Mouse (Mus musculus): Measurements from ENCODE around the gene Dhx37. TPM values are rescaled to one million over a fixed set of nuclear protein-coding genes. Genes with fewer than 3 reads are reported as not detected.
A peak's percentile ranks its signal among the peaks of the same experiment; 100 is the strongest.

Gene Dhx37
- polyA plus RNA-seq, 1 experiment from 2014 or later, result 14.7 TPM

DNA sequence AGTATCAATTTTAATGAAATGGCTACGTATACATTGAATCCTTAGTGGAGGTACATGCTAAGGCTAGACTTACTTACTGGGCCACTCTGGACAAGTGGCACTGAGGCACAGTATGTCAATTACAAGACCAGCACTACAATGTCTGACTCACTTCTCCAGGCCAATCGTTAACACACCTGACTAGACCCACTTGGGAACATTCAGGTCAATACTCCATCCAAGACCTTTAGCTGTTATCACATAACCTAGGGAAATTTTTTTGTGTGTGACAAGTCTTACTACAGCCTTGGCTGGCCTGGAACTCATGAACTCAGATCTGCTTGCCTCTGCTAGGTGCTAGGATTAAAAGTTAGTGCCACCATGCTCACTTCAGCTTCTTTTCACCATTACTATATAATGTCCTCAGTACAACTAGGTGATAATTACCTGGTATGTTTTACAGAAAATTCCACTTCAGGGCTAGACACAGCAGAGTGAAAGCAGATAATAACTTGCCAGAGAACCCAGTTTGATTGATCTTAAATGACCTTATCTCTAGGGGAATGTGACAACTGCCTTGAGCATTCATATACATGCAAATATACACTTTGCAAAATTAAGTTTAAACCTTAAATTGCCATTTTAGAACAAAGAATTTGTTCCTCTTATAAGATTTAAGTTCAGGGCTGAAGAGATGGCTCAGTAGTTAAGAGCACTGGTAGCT lies 49.3 kb downstream of the Dhx37 start:
- WGBS, result 88% methylated on average over 2 of the region's 2 CpGs
- H3K27ac ChIP-seq, result no peak overlapping the region
- H3K4me1 ChIP-seq, result peaks cover 22% of the 10 kb centered on the region
- peaks cover 18% of the 10 kb centered on the region for H3K36me3 ChIP-seq
- H3K27me3 ChIP-seq, result no peaks in the 10 kb centered on the region
- H3K9ac ChIP-seq, result no peak overlapping the region
- ATAC-seq (ENCODE audit: insufficient number of reproducible peaks, insufficient read depth, low FRiP score, low TSS enrichment, low read depth), result no peak
- no peak overlapping the region for H3K4me3 ChIP-seq
- H3K4me2 ChIP-seq, result no peak overlapping the region
- H3K9me3 ChIP-seq, result no peaks in the 10 kb centered on the region

DNA sequence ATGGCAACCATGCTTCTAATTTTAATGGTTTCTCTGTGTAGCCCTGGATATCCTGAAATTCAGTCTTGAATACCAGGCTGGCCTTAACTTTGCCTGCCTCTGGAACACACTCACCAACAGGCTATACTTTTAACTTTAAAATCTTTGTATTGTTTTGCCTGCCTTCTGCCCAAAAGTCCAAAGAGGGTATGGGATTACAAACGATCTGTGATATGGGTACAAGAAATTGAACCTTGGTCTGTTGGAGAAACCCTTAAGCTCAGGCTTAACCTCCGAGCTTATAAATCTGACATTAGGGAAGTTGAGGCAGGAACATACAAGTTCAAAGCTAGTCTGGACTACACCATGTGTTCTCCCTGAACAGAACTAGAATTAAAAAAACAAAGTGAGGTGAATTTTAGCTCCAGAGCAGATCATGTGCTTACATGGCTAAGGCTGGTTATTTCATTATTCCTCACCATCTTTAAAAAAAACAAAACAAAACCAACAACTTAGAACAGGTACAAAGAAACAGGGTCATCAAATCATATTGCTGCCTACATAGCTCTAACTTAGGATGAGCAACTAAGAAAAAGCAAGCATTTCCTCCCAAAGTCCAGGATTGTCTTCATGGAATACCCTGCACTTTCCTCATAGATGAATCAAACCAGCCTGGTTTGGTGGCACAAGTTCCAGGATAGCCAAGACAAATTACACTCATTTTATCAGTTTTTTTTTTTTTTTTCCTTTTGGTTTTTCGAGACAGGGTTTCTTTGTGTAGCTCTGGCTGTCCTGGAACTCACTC lies 50.1 kb downstream of the Dhx37 start:
- Histone ChIP-seq H3K27me3 (no peaks in the 10 kb centered on the region), H3K9me3 (no peaks in the 10 kb centered on the region), H3K9ac (no peak overlapping the region), H3K36me3 (peaks cover 18% of the 10 kb centered on the region), H3K4me3 (no peak overlapping the region), H3K27ac (no peak overlapping the region), H3K4me2 (no peak overlapping the region), H3K4me1 (peaks cover 22% of the 10 kb centered on the region)
- ATAC-seq (ENCODE audit: insufficient number of reproducible peaks, insufficient read depth, low FRiP score, low TSS enrichment, low read depth), result no peak
- 73% methylated on average over 3 of the region's 3 CpGs for WGBS

DNA sequence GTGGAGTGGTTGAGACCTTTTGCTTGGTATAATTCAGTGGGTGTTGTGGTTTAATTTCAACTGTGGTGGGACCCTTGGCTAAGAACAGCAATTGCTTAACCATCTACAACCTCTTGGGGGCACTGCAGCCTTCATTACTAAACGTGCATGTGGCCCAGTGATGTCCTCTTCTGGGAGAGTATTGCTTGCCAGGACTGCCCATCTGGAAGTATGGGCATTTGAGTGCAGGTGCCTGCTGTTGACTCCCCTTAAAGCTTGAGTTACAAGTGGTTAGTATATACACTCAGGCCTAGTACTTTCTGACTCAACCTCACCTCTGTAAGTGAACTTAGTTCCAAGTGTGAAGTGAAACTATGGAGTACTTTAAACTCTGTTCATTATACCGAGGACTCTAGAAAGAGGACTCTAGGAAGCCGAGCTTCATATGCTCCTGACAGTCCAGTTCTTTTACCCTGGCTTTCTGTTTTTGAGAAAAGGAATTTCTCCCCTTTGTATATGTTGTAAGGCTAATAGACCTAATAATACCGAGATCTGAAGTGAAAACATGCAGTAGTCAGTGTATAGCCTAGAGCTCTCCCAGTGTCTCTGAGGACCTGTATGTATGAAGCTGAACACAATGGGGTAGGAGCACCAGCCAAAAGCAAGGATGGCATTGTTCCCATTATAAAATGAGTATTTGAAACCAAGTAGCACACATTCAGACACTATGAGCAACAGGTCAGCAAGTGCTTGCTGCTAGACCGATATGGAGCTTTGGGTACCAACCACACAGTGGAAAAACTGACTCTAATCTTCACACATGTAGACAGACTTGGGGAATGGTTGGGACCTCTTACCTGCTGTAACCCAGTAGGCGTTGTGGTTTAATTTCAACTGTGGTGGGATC lies 51.0 kb downstream of the Dhx37 start:
- no peak overlapping the region for H3K9ac ChIP-seq
- peaks cover 14% of the 10 kb centered on the region for H3K4me1 ChIP-seq
- no peaks in the 10 kb centered on the region for H3K9me3 ChIP-seq
- no peaks in the 10 kb centered on the region for H3K27me3 ChIP-seq
- no peak overlapping the region for H3K27ac ChIP-seq
- H3K4me2 ChIP-seq, result no peak overlapping the region
- H3K4me3 ChIP-seq, result no peak overlapping the region
- 0 out of 2 replicates have a peak, but pooled peaks have one; percentile 5 for ATAC-seq (ENCODE audit: insufficient number of reproducible peaks, insufficient read depth, low FRiP score, low TSS enrichment, low read depth)
- 49% methylated on average over 6 of the region's 6 CpGs for WGBS
- peaks cover 18% of the 10 kb centered on the region for H3K36me3 ChIP-seq

DNA sequence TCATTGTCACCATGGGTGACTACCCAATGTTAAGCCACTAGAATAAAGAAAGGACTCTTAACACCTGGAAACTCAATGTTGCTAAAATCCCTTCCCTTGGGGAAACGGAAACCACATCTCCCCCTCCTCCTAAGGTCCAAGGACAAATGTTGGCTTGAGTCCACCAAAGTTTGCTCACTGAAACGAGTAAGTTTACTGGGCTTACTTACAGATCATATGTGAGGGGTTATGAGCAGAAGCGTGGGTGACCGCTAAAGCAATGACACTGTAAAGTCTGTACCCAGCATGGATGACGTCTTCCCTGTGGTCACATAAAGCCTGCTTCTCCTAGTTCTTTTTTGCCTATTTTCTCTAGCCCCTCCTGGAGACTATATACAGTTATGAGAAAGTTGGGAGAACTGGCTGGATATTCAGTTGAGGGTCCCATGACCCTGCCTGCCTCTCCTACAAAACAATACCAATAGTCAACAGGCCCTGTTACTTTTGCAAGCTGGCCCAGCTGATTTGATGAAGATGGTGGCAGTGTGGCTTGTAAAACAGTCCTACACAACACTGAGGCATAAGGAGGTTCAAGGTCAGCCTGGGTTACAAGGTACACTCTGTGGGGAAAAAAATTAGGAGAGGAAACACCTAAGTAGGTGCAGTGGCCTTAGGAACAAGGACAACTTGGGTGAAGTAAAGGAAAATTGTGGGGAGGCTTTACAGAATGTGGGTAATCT lies 51.8 kb downstream of the Dhx37 start:
- Histone ChIP-seq H3K27me3 (no peaks in the 10 kb centered on the region), H3K9me3 (no peaks in the 10 kb centered on the region), H3K27ac (no peak overlapping the region), H3K4me3 (no peak overlapping the region), H3K4me1 (peaks cover 14% of the 10 kb centered on the region), H3K9ac (no peak overlapping the region), H3K4me2 (no peak overlapping the region), H3K36me3 (peaks cover 18% of the 10 kb centered on the region)
- WGBS, result 79% methylated on average over 5 of the region's 5 CpGs
- no peak for ATAC-seq (ENCODE audit: insufficient number of reproducible peaks, insufficient read depth, low FRiP score, low TSS enrichment, low read depth)

DNA sequence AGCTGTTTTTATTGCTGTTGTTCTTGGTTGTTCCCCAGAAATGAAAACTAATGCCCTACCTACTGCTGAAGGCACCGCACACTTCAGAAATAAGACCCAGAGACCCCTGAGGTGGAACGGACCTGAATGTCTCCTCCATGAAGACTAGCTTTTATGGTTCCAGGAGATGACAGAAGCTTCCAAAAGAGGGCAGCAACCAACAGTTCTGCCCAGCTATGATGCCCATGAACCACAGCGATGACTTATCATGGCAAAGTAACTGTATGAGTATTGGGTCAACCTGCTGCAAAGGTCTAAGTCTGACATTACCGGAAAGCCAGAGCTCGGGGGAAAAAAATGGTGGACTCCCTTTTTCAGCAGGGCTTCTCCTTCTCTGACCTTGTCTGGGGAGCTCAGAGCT lies 55.0 kb downstream of the Dhx37 start:
- no peak for ATAC-seq (ENCODE audit: insufficient number of reproducible peaks, insufficient read depth, low FRiP score, low TSS enrichment, low read depth)
- Histone ChIP-seq H3K9me3 (no peaks in the 10 kb centered on the region), H3K4me3 (no peak overlapping the region), H3K27ac (no peak overlapping the region), H3K9ac (no peak overlapping the region), H3K36me3 (no peaks in the 10 kb centered on the region), H3K4me1 (no peaks in the 10 kb centered on the region), H3K4me2 (no peak overlapping the region), H3K27me3 (no peaks in the 10 kb centered on the region)
- 87% methylated on average over 5 of the region's 5 CpGs for WGBS

DNA sequence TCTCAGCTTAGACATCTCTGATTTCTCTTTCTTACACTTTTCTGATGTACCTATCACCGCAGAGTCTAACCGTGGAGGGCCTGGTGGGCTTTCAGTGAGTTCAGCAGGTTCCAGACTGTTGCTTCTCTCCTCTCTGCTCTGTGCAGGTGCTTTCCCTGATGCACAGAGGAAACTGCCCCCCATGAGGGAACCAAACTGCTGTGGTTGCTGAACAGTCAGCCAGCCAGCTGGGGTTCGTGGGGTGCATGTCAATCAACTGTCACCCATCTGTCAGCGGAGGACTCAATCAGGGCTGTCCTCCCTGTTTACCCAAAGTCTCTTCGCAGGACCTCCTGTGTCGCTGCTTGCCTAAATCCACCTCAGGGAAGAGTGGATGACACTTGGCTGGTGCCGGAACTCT lies 56.7 kb downstream of the Dhx37 start:
- 62% methylated on average over 7 of the region's 7 CpGs for WGBS

DNA sequence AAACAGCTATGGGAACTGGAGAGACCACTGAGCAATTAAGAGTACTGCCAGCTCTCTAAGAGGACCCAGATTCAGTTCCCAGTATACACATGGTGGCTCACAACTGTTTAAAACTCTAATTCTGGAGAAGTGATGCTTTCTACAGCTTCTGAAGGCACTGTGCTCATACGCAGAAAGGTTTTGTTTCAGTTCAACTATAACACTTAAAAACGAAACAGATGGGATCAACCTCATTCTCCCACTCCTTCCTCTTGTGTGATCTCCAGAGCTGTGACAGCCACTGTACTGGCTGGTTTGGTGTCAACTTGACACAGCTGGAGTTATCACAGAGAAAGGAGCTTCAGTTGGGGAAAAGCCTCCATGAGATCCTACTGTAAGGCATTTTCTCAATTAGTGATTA lies 58.0 kb downstream of the Dhx37 start:
- no peak for ATAC-seq (ENCODE audit: insufficient number of reproducible peaks, insufficient read depth, low FRiP score, low TSS enrichment, low read depth)
- H3K4me3 ChIP-seq, result no peak overlapping the region
- H3K4me2 ChIP-seq, result no peak overlapping the region
- H3K36me3 ChIP-seq, result no peaks in the 10 kb centered on the region
- no peaks in the 10 kb centered on the region for H3K9me3 ChIP-seq
- no peaks in the 10 kb centered on the region for H3K4me1 ChIP-seq
- no peaks in the 10 kb centered on the region for H3K27me3 ChIP-seq
- no peak overlapping the region for H3K27ac ChIP-seq
- H3K9ac ChIP-seq, result no peak overlapping the region
- WGBS, result 73% methylated on average over 2 of the region's 2 CpGs

More for the DNA sequence above, 56.7 kb downstream of the Dhx37 start:
- Histone ChIP-seq H3K27me3 (no peaks in the 10 kb centered on the region), H3K4me3 (no peak overlapping the region), H3K27ac (no peak overlapping the region), H3K4me2 (no peak overlapping the region), H3K9me3 (no peaks in the 10 kb centered on the region), H3K4me1 (no peaks in the 10 kb centered on the region), H3K9ac (no peak overlapping the region), H3K36me3 (no peaks in the 10 kb centered on the region)
- ATAC-seq (ENCODE audit: insufficient number of reproducible peaks, insufficient read depth, low FRiP score, low TSS enrichment, low read depth), result no peak

DNA sequence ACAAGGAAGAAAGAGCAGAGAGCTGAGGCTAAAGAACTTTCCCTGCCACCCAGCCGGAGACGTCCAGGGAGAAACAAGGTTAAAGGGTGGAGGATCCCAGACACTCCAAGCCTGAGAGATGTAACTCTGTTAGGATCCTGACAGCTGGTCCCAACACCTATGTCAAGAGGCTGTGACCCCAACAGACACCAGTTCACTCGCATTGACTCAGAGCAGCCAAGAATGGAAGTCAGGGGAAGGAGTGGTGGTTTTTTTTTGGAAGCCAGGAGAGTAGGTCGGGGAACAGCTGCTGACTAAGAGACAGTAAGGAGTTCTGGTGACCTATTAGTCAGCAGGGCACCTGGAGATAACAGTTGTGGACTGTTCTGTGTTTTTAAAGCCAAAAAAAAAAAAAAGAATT lies 61.9 kb downstream of the Dhx37 start:
- no peaks in the 10 kb centered on the region for H3K27me3 ChIP-seq
- H3K9ac ChIP-seq, result no peak overlapping the region
- H3K9me3 ChIP-seq, result no peaks in the 10 kb centered on the region
- H3K4me3 ChIP-seq, result no peak overlapping the region
- no peaks in the 10 kb centered on the region for H3K36me3 ChIP-seq
- WGBS, result 81% methylated on average over 4 of the region's 4 CpGs
- no peak overlapping the region for H3K27ac ChIP-seq
- H3K4me2 ChIP-seq, result no peak overlapping the region
- H3K4me1 ChIP-seq, result no peaks in the 10 kb centered on the region
- no peak for ATAC-seq (ENCODE audit: insufficient number of reproducible peaks, insufficient read depth, low FRiP score, low TSS enrichment, low read depth)

DNA sequence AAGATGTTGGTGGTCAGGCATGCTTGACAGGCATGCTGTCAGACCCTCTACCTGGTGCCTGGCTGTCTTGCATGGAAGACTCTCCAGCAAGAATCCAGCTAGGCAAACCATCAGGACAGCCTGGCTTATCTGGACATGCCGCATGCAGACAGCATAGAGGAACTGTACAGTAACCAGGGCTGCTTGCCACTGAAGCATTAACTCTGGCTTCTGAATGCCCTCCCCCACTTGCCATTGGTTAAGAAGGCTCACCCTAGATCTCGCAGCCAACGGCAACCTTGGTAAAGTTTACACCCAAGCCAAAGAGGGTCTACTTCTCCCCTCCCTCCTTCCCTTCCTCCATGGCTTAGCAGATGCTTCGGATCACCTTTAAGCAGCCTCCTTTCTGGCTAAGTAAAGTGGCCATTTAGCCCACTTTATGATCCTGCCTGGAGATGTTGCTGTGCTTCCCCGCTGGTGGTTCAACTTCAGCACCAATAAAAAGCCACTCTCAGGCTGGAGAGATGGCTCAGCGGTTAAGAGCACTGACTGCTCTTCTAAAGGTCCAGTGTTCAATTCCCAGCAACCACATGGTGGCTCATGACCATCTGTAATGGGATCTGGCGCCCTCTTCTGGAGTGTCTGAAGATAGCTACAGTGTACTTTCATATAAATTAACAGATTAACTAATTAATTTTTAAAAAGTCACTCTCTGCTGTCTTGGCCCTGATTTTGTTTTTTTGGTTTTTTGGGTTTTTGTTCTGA lies 62.8 kb downstream of the Dhx37 start:
- no peak overlapping the region for H3K27ac ChIP-seq
- no peaks in the 10 kb centered on the region for H3K4me1 ChIP-seq
- H3K27me3 ChIP-seq, result no peaks in the 10 kb centered on the region
- no peak overlapping the region for H3K9ac ChIP-seq
- H3K4me2 ChIP-seq, result no peak overlapping the region
- ATAC-seq (ENCODE audit: insufficient number of reproducible peaks, insufficient read depth, low FRiP score, low TSS enrichment, low read depth), result no peak
- WGBS, result 69% methylated on average over 7 of the region's 7 CpGs
- H3K36me3 ChIP-seq, result no peaks in the 10 kb centered on the region
- H3K9me3 ChIP-seq, result no peaks in the 10 kb centered on the region
- no peak overlapping the region for H3K4me3 ChIP-seq

DNA sequence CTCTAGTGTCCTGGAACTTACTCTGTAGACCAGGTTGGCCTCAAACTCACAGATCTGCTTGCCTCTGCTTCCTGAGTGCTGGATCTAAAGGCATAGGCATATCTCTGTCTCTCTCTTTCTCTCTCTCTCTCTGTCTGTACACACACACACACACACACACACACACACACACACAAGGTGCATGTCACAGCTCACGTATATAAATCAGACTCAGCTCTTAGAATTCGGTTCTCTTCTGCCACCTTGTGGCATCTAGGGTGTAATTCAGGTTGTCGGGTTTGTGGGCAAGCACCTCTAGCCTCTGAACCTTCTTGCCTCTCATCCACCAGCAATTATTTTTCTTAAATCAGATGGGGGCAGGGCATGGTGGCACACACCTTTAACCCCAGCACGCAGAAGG lies 65.4 kb downstream of the Dhx37 start:
- no peak overlapping the region for H3K4me2 ChIP-seq
- H3K9me3 ChIP-seq, result no peaks in the 10 kb centered on the region
- no peaks in the 10 kb centered on the region for H3K4me1 ChIP-seq
- H3K36me3 ChIP-seq, result no peaks in the 10 kb centered on the region
- no peaks in the 10 kb centered on the region for H3K27me3 ChIP-seq
- ATAC-seq (ENCODE audit: insufficient number of reproducible peaks, insufficient read depth, low FRiP score, low TSS enrichment, low read depth), result no peak
- no peak overlapping the region for H3K4me3 ChIP-seq
- H3K27ac ChIP-seq, result no peak overlapping the region
- WGBS, result 0% methylated on average over 4 of the region's 4 CpGs
- H3K9ac ChIP-seq, result no peak overlapping the region
